Mouse (Mus musculus) MEL (cell line): ENCODE data around the gene Sez6.

Experiments
- CTCF ChIP-seq, 3 experiments: IDR thresholded peaks in 2 of 3; conservative IDR thresholded peaks in 1 of 3; 2 replicates each; pipeline ENCODE4 v1.5.1; 2011 to 2012; ENCODE audit warnings: low read length in 3 of 3, low read depth in 2 of 3, mild to moderate bottlenecking in 2 of 3, improper control_type of control experiment in 1 of 3, inconsistent platforms in 1 of 3, mixed read lengths in 1 of 3, moderate library complexity in 1 of 3; ENCODE audit not compliant: control insufficient read depth in 1 of 3, insufficient read depth in 1 of 3, poor library complexity in 1 of 3, severe bottlenecking in 1 of 3
- EP300 ChIP-seq, 2 experiments: IDR thresholded peaks; 2 replicates each; pipeline ENCODE4 v1.6.1; 2011; ENCODE audit warnings: improper control_type of control experiment in 2 of 2, low read length in 2 of 2, low read depth in 1 of 2, mild to moderate bottlenecking in 1 of 2
- GABPA ChIP-seq: IDR thresholded peaks from 2 replicates; pipeline ENCODE4 v1.6.1; 2012; ENCODE audit warnings: low read depth, mild to moderate bottlenecking, inconsistent platforms, low read length, improper control_type of control experiment, moderate library complexity
- GATA1 ChIP-seq: IDR thresholded peaks from 2 replicates; pipeline ENCODE4 v1.6.1; 2011; ENCODE audit warnings: low read depth, low read length, improper control_type of control experiment
- JUND ChIP-seq: IDR thresholded peaks from 2 replicates; pipeline ENCODE4 v1.6.1; 2011; ENCODE audit warnings: low read depth, mild to moderate bottlenecking, improper control_type of control experiment, low read length
- POLR2AphosphoS2 ChIP-seq: IDR thresholded peaks from 2 replicates; pipeline ENCODE4 v1.6.1; 2011; ENCODE audit warnings: low read length, improper control_type of control experiment
- TBP ChIP-seq: IDR thresholded peaks from 2 replicates; pipeline ENCODE4 v1.8.0; 2011; ENCODE audit warnings: low read depth, low read length, improper control_type of control experiment
- UBTF ChIP-seq: IDR thresholded peaks from 2 replicates; pipeline ENCODE4 v1.6.1; 2012; ENCODE audit warnings: low read depth, mild to moderate bottlenecking, inconsistent platforms, low read length, improper control_type of control experiment, moderate library complexity, borderline replicate concordance; ENCODE audit not compliant: insufficient read depth

DNA sequence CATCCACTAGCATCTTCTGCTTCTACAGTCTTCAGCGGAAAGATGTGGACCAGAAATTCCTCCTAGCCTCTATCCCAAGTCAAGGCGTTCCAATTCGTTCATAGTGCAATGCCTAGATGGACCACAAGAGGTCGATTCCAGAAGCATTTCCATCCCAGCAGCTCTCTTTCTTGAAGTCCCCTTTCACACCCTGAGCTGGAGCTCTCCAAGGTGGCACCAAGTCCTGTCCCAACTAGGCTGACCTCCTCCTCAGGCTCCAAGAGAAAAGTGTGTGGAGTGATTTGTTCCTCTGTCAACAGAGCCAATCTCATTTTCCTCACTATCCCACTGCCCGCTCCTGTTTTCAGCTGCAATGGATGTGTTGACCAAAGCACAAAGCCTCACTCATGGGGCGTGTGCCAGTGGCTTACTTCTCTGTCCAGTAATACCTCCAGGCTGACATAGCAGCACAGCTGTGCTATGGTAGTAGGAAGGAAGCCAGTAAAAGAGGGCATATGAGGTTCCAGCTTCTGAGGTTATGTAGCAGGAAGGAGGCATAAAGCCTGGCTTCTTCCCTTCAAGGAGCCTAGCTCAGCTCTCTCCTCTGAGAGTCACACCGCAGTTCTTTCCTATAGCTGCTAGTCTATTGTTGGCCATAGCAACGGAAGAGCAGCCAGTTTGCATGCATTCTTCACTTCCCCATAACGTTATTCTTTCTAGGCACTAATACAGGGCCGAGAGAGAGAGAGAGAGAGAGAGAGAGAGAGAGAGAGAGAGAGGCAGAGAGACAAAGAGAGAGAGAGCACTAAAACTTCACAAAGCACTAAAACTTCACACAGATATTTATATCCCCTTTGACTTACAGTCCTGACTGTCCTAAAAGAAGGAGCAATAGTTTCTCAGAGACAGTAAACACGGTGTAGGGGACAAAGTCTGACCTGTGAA lies 49.9 kb downstream of the Sez6 start:
- TF ChIP-seq EP300 (IDR thresholded peaks at IDR 0.05; ENCODE audit: low read depth in 1 of 2, low read length in 2 of 2) (no peak), CTCF (IDR thresholded peaks at IDR 0.05 in 2 of 3, conservative IDR thresholded peaks at IDR 0.05 in 1 of 3; ENCODE audit: control insufficient read depth in 1 of 3, insufficient read depth in 1 of 3, low read depth in 2 of 3, low read length in 3 of 3, poor library complexity in 1 of 3, severe bottlenecking in 1 of 3) (peak; percentile 32 to 86 (median 79)), JUND (peak; percentile 97), UBTF (no peak), GABPA (no peak), GATA1 (no peak), POLR2AphosphoS2 (no peak), TBP (0 out of 2 replicates have a peak, but pooled peaks have one; percentile 29)
